Mouse (Mus musculus) G1E (cell line): ENCODE measurements around the gene Hectd2. TPM values are rescaled to one million over a fixed set of nuclear protein-coding genes. Genes with fewer than 3 reads are reported as not detected.

Experiments
- ATAC-seq: 2 replicates; pipeline ENCODE4 v1.8.0; 2016; ENCODE audit warnings: mild to moderate bottlenecking; ENCODE audit not compliant: insufficient number of reproducible peaks, poor library complexity, low FRiP score, severe bottlenecking; ENCODE audit errors: extremely low read depth
- DNase-seq: peaks from one replicate; pipeline ENCODE4 v3.0.0; 2012; ENCODE audit warnings: low spot score
- H3K27me3 ChIP-seq: 2 replicates; pipeline ENCODE4 v1.6.1; 2012; ENCODE audit warnings: mild to moderate bottlenecking, low read length, inconsistent platforms; ENCODE audit not compliant: insufficient read depth
- H3K36me3 ChIP-seq: replicated peaks from 2 replicates; pipeline ENCODE3; 2012; ENCODE audit warnings: mild to moderate bottlenecking, inconsistent platforms
- H3K4me1 ChIP-seq: 2 replicates; pipeline ENCODE4 v1.6.1; 2012; ENCODE audit warnings: low read depth, low read length, inconsistent platforms, mixed read lengths; ENCODE audit not compliant: insufficient read depth
- H3K4me3 ChIP-seq: 2 replicates; pipeline ENCODE4 v1.5.1; 2012; ENCODE audit warnings: low read depth, mild to moderate bottlenecking, inconsistent platforms, low read length, moderate library complexity, mixed read lengths
- H3K9me3 ChIP-seq: replicated peaks from 2 replicates; pipeline ENCODE4 v1.6.1; 2012; ENCODE audit warnings: inconsistent platforms
- CTCF ChIP-seq: IDR thresholded peaks from 2 replicates; pipeline ENCODE4 v1.5.1; 2012; ENCODE audit warnings: low read depth, low read length, inconsistent platforms, mixed read lengths
- GATA1 ChIP-seq: IDR thresholded peaks from 2 replicates; pipeline ENCODE4 v1.6.1; 2012; ENCODE audit warnings: borderline replicate concordance, low read length, inconsistent platforms, mixed read lengths
- GATA2 ChIP-seq: IDR thresholded peaks from 2 replicates; pipeline ENCODE4 v1.6.1; 2012; ENCODE audit warnings: low read depth, low read length, inconsistent platforms, borderline replicate concordance
- POLR2AphosphoS5 ChIP-seq: IDR thresholded peaks from 2 replicates; pipeline ENCODE4 v1.6.1; 2012; ENCODE audit warnings: low read depth, low read length, inconsistent platforms; ENCODE audit not compliant: insufficient replicate concordance
- TAL1 ChIP-seq: conservative IDR thresholded peaks from 2 replicates; pipeline ENCODE4 v1.6.1; 2012; ENCODE audit warnings: low read depth, low read length, inconsistent platforms, mixed read lengths
- polyA plus RNA-seq: library from polyadenylated mRNA; stranded (reverse); fragments of >175 nt; gene quantifications from 2 replicates; pipeline ENCODE4 v1.2.3, GENCODE M21; 2012
- total RNA-seq, 2 experiments: library from RNA; stranded (forward) in 1 of 2; stranded (reverse) in 1 of 2; fragments of 200-1000 nt in 1 of 2; fragments of >200 nt in 1 of 2; fragmentation: Nextera tagmentation in 1 of 2; gene quantifications; 2 replicates each; pipeline ENCODE4 v1.2.3; 2014 to 2017

The Hectd2 gene
- total and polyA plus RNA-seq, 3 experiments: 0.05 to 0.75 (median 0.33) TPM

GRCm38 (mm10) chr19:36637948-36638587 lies 83.6 kb downstream of the Hectd2 start:
- Histone ChIP-seq H3K36me3 (no peaks in the 10 kb centered on the region), H3K4me3 (no peak overlapping the region), H3K4me1 (no peaks in the 10 kb centered on the region), H3K27me3 (peaks cover 8% of the 10 kb centered on the region; the same call in 1 of the 2 replicates), H3K9me3 (no peaks in the 10 kb centered on the region)
- DNase-seq (no peak), ATAC-seq (no peak)
- TF ChIP-seq TAL1: no peak
- TF ChIP-seq GATA1: no peak
- no peak for TF ChIP-seq POLR2AphosphoS5
- TF ChIP-seq GATA2: no peak
- TF ChIP-seq CTCF: no peak

GRCm38 (mm10) chr19:36639072-36639471 lies 84.6 kb downstream of the Hectd2 start:
- no peaks in the 10 kb centered on the region for H3K36me3 ChIP-seq
- no peak for TF ChIP-seq GATA2
- no peak overlapping the region for H3K4me3 ChIP-seq
- ATAC-seq: no peak
- DNase-seq: no peak
- H3K9me3 ChIP-seq: no peaks in the 10 kb centered on the region
- peaks cover 8% of the 10 kb centered on the region; the same call in 1 of the 2 replicates for H3K27me3 ChIP-seq
- no peaks in the 10 kb centered on the region for H3K4me1 ChIP-seq

- TF ChIP-seq TAL1 (no peak), POLR2AphosphoS5 (no peak), CTCF (no peak), GATA1 (no peak), GATA2 (no peak)
- no peak for ATAC-seq
- Histone ChIP-seq H3K4me3 (no peak overlapping the region), H3K36me3 (no peaks in the 10 kb centered on the region), H3K27me3 (peaks cover 8% of the 10 kb centered on the region), H3K9me3 (no peaks in the 10 kb centered on the region), H3K4me1 (no peaks in the 10 kb centered on the region)
- DNase-seq: no peak
Observed at GRCm38 (mm10) chr19:36641128-36641527, 86.7 kb downstream of the Hectd2 start.

- Histone ChIP-seq H3K9me3 (no peaks in the 10 kb centered on the region), H3K36me3 (no peaks in the 10 kb centered on the region), H3K27me3 (peaks cover 2% of the 10 kb centered on the region; the same call in 1 of the 2 replicates), H3K4me1 (no peaks in the 10 kb centered on the region), H3K4me3 (no peak overlapping the region)
- ATAC-seq (no peak), DNase-seq (no peak)
- no peak for TF ChIP-seq GATA1
- no peak for TF ChIP-seq TAL1
- no peak for TF ChIP-seq GATA2
- TF ChIP-seq CTCF: no peak
Observed at GRCm38 (mm10) chr19:36645308-36645889, 91.0 kb downstream of the Hectd2 start.

GRCm38 (mm10) chr19:36646132-36646828 lies 91.8 kb downstream of the Hectd2 start:
- DNase-seq: no peak

GRCm38 (mm10) chr19:36652686-36653085 lies 98.2 kb downstream of the Hectd2 start:
- no peak for DNase-seq
- Histone ChIP-seq H3K9me3 (no peaks in the 10 kb centered on the region), H3K4me3 (no peak overlapping the region), H3K36me3 (no peaks in the 10 kb centered on the region), H3K27me3 (0 out of 2 replicates have a peak, but pooled peaks cover 2% of the 10 kb centered on the region), H3K4me1 (no peaks in the 10 kb centered on the region)
- no peak for TF ChIP-seq TAL1
- TF ChIP-seq CTCF: no peak
- no peak for TF ChIP-seq GATA1
- TF ChIP-seq POLR2AphosphoS5: no peak
- no peak for TF ChIP-seq GATA2
- ATAC-seq: no peak

More at GRCm38 (mm10) chr19:36646132-36646828, 91.8 kb downstream of the Hectd2 start:
- Histone ChIP-seq H3K4me1 (no peaks in the 10 kb centered on the region), H3K4me3 (no peak overlapping the region), H3K9me3 (no peaks in the 10 kb centered on the region), H3K36me3 (no peaks in the 10 kb centered on the region), H3K27me3 (peaks cover 2% of the 10 kb centered on the region; the same call in 1 of the 2 replicates)
- TF ChIP-seq CTCF (no peak), TAL1 (no peak), GATA1 (no peak), POLR2AphosphoS5 (no peak), GATA2 (no peak)
- no peak for ATAC-seq
